Mouse (Mus musculus) limb, embryonic 15.5 days (tissue): ENCODE measurements around the gene Aldh1l1. TPM values are rescaled to one million over a fixed set of nuclear protein-coding genes. Genes with fewer than 3 reads are reported as not detected.

ENCODE experiments used
- ATAC-seq: fragments of 200-750 bp; cut with Nextera tagmentation; 2 replicates; pipeline ENCODE4 v1.8.0; 2017; ENCODE audit warnings: low read depth, moderate TSS enrichment; ENCODE audit not compliant: insufficient number of reproducible peaks, low FRiP score, low TSS enrichment
- H3K27ac ChIP-seq: fragments of 300-500 bp; sonication (generic); 2 replicates; pipeline ENCODE4 v1.5.1; 2015; ENCODE audit warnings: moderate library complexity, mild to moderate bottlenecking, inconsistent platforms
- H3K27me3 ChIP-seq: fragments of 300-500 bp; sonication (generic); 2 replicates; pipeline ENCODE4 v1.6.1; 2015; ENCODE audit warnings: inconsistent platforms
- H3K36me3 ChIP-seq: fragments of 300-500 bp; sonication (generic); 2 replicates; pipeline ENCODE4 v1.6.1; 2015; ENCODE audit warnings: inconsistent platforms
- H3K4me1 ChIP-seq: fragments of 300-500 bp; sonication (generic); 2 replicates; pipeline ENCODE4 v1.6.1; 2015; ENCODE audit warnings: inconsistent platforms
- H3K4me2 ChIP-seq: fragments of 300-500 bp; sonication (generic); 2 replicates; pipeline ENCODE4 v1.6.1; 2015; ENCODE audit warnings: mild to moderate bottlenecking, inconsistent platforms
- H3K4me3 ChIP-seq: fragments of 300-500 bp; sonication (generic); 2 replicates; pipeline ENCODE4 v1.5.1; 2015; ENCODE audit warnings: mild to moderate bottlenecking, inconsistent platforms
- H3K9ac ChIP-seq: fragments of 300-500 bp; sonication (generic); 2 replicates; pipeline ENCODE4 v1.6.1; 2015; ENCODE audit warnings: inconsistent platforms
- H3K9me3 ChIP-seq: fragments of 300-500 bp; sonication (generic); 2 replicates; pipeline ENCODE4 v1.6.1; 2016; ENCODE audit warnings: inconsistent platforms
- WGBS: fragments of 180-500 bp; shearing (Covaris S2); methylation state at CpG from one replicate; pipeline ENCODE4 v1.1.7; 2015; 5-methylcytosine and 5-hydroxymethylcytosine counted together
- polyA plus RNA-seq: library from polyadenylated mRNA; unstranded; fragments of >200 nt; fragmentation: Nextera tagmentation; extraction: Ambion mirVana; gene quantifications from 2 replicates; pipeline ENCODE4 v1.2.1, GENCODE M21; 2015

Aldh1l1 gene
- polyA plus RNA-seq, 1 experiment from 2014 or later, result 1.9 TPM

- no peaks in the 10 kb centered on the region for H3K27me3 ChIP-seq
- H3K9ac ChIP-seq, result no peak overlapping the region
- no peak overlapping the region for H3K4me2 ChIP-seq
- H3K27ac ChIP-seq, result no peak overlapping the region
- no peaks in the 10 kb centered on the region for H3K9me3 ChIP-seq
- no peak for ATAC-seq
- H3K4me1 ChIP-seq, result 0 out of 2 replicates have a peak, but pooled peaks cover 4% of the 10 kb centered on the region
- H3K36me3 ChIP-seq, result no peaks in the 10 kb centered on the region
- WGBS, result 39% methylated on average over 12 of the region's 12 CpGs
- H3K4me3 ChIP-seq, result no peak overlapping the region
Observed at GRCm38 (mm10) chr6:90569736-90570383, 83.6 kb downstream of the Aldh1l1 start.

GRCm38 (mm10) chr6:90570392-90570791 lies 84.2 kb downstream of the Aldh1l1 start:
- H3K9me3 ChIP-seq, result no peaks in the 10 kb centered on the region
- WGBS, result 72% methylated on average over 8 of the region's 8 CpGs
- H3K27me3 ChIP-seq, result no peaks in the 10 kb centered on the region
- no peak overlapping the region for H3K4me2 ChIP-seq
- no peaks in the 10 kb centered on the region for H3K36me3 ChIP-seq
- no peak overlapping the region for H3K9ac ChIP-seq
- H3K27ac ChIP-seq, result no peak overlapping the region
- H3K4me3 ChIP-seq, result no peak overlapping the region
- H3K4me1 ChIP-seq, result 0 out of 2 replicates have a peak, but pooled peaks cover 4% of the 10 kb centered on the region
- ATAC-seq, result no peak

- no peaks in the 10 kb centered on the region for H3K4me1 ChIP-seq
- H3K27ac ChIP-seq, result no peak overlapping the region
- H3K27me3 ChIP-seq, result no peaks in the 10 kb centered on the region
- H3K4me2 ChIP-seq, result no peak overlapping the region
- ATAC-seq, result no peak
- H3K9me3 ChIP-seq, result no peaks in the 10 kb centered on the region
- no peak overlapping the region for H3K9ac ChIP-seq
- no peak overlapping the region for H3K4me3 ChIP-seq
- 42% methylated on average over 3 of the region's 3 CpGs for WGBS
- H3K36me3 ChIP-seq, result no peaks in the 10 kb centered on the region
Observed at GRCm38 (mm10) chr6:90575261-90575715, 89.1 kb downstream of the Aldh1l1 start.

- H3K36me3 ChIP-seq, result no peaks in the 10 kb centered on the region
- H3K4me1 ChIP-seq, result no peaks in the 10 kb centered on the region
- H3K9me3 ChIP-seq, result no peaks in the 10 kb centered on the region
- H3K4me2 ChIP-seq, result no peak overlapping the region
- H3K27me3 ChIP-seq, result no peaks in the 10 kb centered on the region
- 58% methylated on average over 3 of the region's 3 CpGs for WGBS
- no peak overlapping the region for H3K9ac ChIP-seq
- H3K4me3 ChIP-seq, result no peak overlapping the region
- ATAC-seq, result no peak
- H3K27ac ChIP-seq, result no peak overlapping the region
Observed at GRCm38 (mm10) chr6:90578174-90578573, 91.9 kb downstream of the Aldh1l1 start.

GRCm38 (mm10) chr6:90582331-90582730 lies 96.1 kb downstream of the Aldh1l1 start:
- H3K36me3 ChIP-seq, result no peaks in the 10 kb centered on the region
- no peak overlapping the region for H3K4me3 ChIP-seq
- H3K9ac ChIP-seq, result no peak overlapping the region
- no peaks in the 10 kb centered on the region for H3K4me1 ChIP-seq
- ATAC-seq, result no peak
- no peak overlapping the region for H3K27ac ChIP-seq
- no peaks in the 10 kb centered on the region for H3K9me3 ChIP-seq
- whole genome bisulfite sequencing, result 74% methylated on average over 2 of the region's 2 CpGs
- H3K27me3 ChIP-seq, result no peaks in the 10 kb centered on the region
- H3K4me2 ChIP-seq, result no peak overlapping the region

GRCm38 (mm10) chr6:90588113-90588512 lies 101.9 kb downstream of the Aldh1l1 start:
- no peak overlapping the region for H3K4me2 ChIP-seq
- H3K9ac ChIP-seq, result no peak overlapping the region

GRCm38 (mm10) chr6:90590707-90591106 lies 104.5 kb downstream of the Aldh1l1 start:
- H3K36me3 ChIP-seq, result no peaks in the 10 kb centered on the region
- H3K4me1 ChIP-seq, result no peaks in the 10 kb centered on the region
- no peak overlapping the region for H3K27ac ChIP-seq
- no peak overlapping the region for H3K4me2 ChIP-seq
- no peak for ATAC-seq
- WGBS, result 100% methylated on average over 1 of the region's 1 CpGs
- H3K4me3 ChIP-seq, result no peak overlapping the region
- no peaks in the 10 kb centered on the region for H3K9me3 ChIP-seq
- H3K9ac ChIP-seq, result no peak overlapping the region
- no peaks in the 10 kb centered on the region for H3K27me3 ChIP-seq

More at GRCm38 (mm10) chr6:90588113-90588512, 101.9 kb downstream of the Aldh1l1 start:
- Histone ChIP-seq H3K36me3 (no peaks in the 10 kb centered on the region), H3K9me3 (no peaks in the 10 kb centered on the region), H3K27me3 (no peaks in the 10 kb centered on the region), H3K27ac (no peak overlapping the region), H3K4me1 (no peaks in the 10 kb centered on the region), H3K4me3 (no peak overlapping the region)
- 32% methylated on average over 5 of the region's 5 CpGs for WGBS
- ATAC-seq, result no peak

- Histone ChIP-seq H3K9me3 (no peaks in the 10 kb centered on the region), H3K27ac (no peak overlapping the region), H3K27me3 (no peaks in the 10 kb centered on the region), H3K4me3 (no peak overlapping the region), H3K4me1 (no peaks in the 10 kb centered on the region), H3K4me2 (no peak overlapping the region), H3K36me3 (no peaks in the 10 kb centered on the region), H3K9ac (no peak overlapping the region)
- WGBS, result 47% methylated on average over 1 of the region's 1 CpGs
- ATAC-seq, result no peak
Observed at GRCm38 (mm10) chr6:90594972-90595371, 108.7 kb downstream of the Aldh1l1 start.

GRCm38 (mm10) chr6:90597060-90597459 lies 110.8 kb downstream of the Aldh1l1 start:
- H3K9me3 ChIP-seq, result no peaks in the 10 kb centered on the region
- no peak overlapping the region for H3K27ac ChIP-seq
- H3K27me3 ChIP-seq, result no peaks in the 10 kb centered on the region
- H3K4me3 ChIP-seq, result no peak overlapping the region
- no peak overlapping the region for H3K9ac ChIP-seq
- no peaks in the 10 kb centered on the region for H3K4me1 ChIP-seq
- 85% methylated on average over 4 of the region's 4 CpGs for WGBS
- no peaks in the 10 kb centered on the region for H3K36me3 ChIP-seq
- H3K4me2 ChIP-seq, result no peak overlapping the region
- ATAC-seq, result no peak

- H3K36me3 ChIP-seq, result no peaks in the 10 kb centered on the region
- ATAC-seq, result no peak
- WGBS, result 70% methylated on average over 2 of the region's 2 CpGs
- no peaks in the 10 kb centered on the region for H3K9me3 ChIP-seq
- H3K4me2 ChIP-seq, result no peak overlapping the region
- H3K9ac ChIP-seq, result no peak overlapping the region
- H3K27ac ChIP-seq, result no peak overlapping the region
- H3K4me1 ChIP-seq, result no peaks in the 10 kb centered on the region
- no peaks in the 10 kb centered on the region for H3K27me3 ChIP-seq
- H3K4me3 ChIP-seq, result no peak overlapping the region
Observed at GRCm38 (mm10) chr6:90597592-90597991, 111.4 kb downstream of the Aldh1l1 start.

GRCm38 (mm10) chr6:90598197-90598596 lies 112.0 kb downstream of the Aldh1l1 start:
- Histone ChIP-seq H3K36me3 (no peaks in the 10 kb centered on the region), H3K27me3 (0 out of 2 replicates have a peak, but pooled peaks cover 2% of the 10 kb centered on the region), H3K4me1 (no peaks in the 10 kb centered on the region), H3K9ac (no peak overlapping the region), H3K4me2 (no peak overlapping the region), H3K27ac (no peak overlapping the region), H3K9me3 (no peaks in the 10 kb centered on the region), H3K4me3 (no peak overlapping the region)
- 87% methylated on average over 6 of the region's 6 CpGs for WGBS
- ATAC-seq, result no peak

GRCm38 (mm10) chr6:90600351-90600750 lies 114.1 kb downstream of the Aldh1l1 start:
- no peaks in the 10 kb centered on the region for H3K9me3 ChIP-seq
- WGBS, result 78% methylated on average over 4 of the region's 4 CpGs
- no peak for ATAC-seq

More at GRCm38 (mm10) chr6:90600351-90600750, 114.1 kb downstream of the Aldh1l1 start:
- Histone ChIP-seq H3K27me3 (0 out of 2 replicates have a peak, but pooled peaks cover 2% of the 10 kb centered on the region), H3K27ac (no peak overlapping the region), H3K4me1 (peaks cover 11% of the 10 kb centered on the region; the same call in 1 of the 2 replicates), H3K4me2 (no peak overlapping the region), H3K4me3 (no peak overlapping the region), H3K9ac (no peak overlapping the region), H3K36me3 (no peaks in the 10 kb centered on the region)
